Mouse (Mus musculus) liver, embryonic 14.5 days (tissue): Measurements from ENCODE around the gene Tnrc6a.

ENCODE experiments used
- CTCF ChIP-seq: IDR thresholded peaks from 2 replicates; pipeline ENCODE4 v1.5.1; 2016; ENCODE audit warnings: antibody characterized with exemption, low read depth, control low read depth
- EP300 ChIP-seq: IDR thresholded peaks from 2 replicates; pipeline ENCODE4 v1.6.1; 2016; ENCODE audit warnings: antibody characterized with exemption, low read depth

- TF ChIP-seq CTCF, result no peak
- no peak for TF ChIP-seq EP300
These were observed 43.8 kb downstream of the Tnrc6a start for GRCm38 (mm10) chr7:123167436-123167835.
